Mouse (Mus musculus): ENCODE data around the gene Endod1.

DNA sequence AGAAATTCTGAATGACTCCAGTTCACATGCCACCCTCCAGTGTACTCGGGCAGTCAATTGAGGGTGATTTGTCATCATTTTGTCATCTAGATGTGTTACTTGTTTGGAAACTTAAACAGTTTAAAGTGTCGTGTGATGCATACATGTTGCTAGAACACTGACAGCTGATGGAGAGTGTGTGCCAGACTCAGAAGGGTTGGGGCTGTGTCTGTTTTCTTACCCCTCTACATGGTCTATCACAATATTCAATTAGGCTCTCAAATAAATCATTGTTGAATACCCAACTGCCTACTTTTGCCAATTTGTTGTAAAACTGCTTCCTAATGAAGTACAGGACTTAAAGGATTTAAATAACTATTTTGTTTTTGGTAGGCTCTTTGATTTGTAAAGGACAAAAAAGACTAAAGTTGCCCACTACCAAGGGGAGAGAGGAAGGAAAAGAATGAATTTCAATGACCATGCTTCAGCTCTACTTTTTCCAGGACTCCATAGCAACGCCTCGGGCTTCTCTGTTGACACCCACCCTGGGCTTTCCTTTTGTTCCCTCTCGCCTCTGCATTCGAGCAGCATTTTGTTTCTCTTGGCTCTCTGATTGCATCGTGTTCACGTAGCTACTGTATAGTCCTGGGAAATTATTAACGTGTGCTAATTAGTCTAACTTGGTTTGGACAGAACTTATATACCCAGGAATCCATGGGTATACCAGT is 76.9 kb downstream of the Endod1 start:
- no peak for TF ChIP-seq POLR2A (IDR thresholded peaks at IDR 0.05; ENCODE audit: low read depth, low read length)
- TF ChIP-seq CTCF (IDR thresholded peaks at IDR 0.05; ENCODE audit: extremely low read depth, insufficient read depth, insufficient read length, insufficient replicate concordance), result no peak
